Mouse (Mus musculus): ENCODE results near the gene Park7. TPM values are rescaled to one million over a fixed set of nuclear protein-coding genes. Genes with fewer than 3 reads are reported as not detected.

Park7 gene
- total RNA-seq, 1 experiment = 393 TPM

DNA sequence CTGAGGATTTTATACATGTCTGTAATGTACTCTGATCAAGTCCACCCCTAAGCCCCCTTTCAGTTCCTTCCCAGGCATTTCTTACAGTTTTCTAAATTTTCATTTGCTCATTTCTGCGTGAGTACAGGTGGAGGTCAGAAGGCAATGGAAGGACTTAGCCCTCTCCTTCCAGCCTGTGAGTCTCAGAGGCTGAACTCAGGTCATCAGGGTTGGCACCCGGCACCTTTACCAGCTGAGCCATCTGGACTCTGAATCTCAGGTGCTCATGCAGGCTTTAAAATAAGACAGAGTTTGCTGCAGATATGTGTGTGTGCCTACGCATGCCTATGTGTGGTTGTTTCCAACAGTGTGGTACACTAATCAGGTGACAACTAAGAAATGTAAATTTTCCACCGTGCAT lies 63.3 kb downstream of the Park7 start:
- TF ChIP-seq ZC3H11A (IDR thresholded peaks at IDR 0.05; ENCODE audit: borderline replicate concordance, low read depth, low read length) (no peak), MAFK (IDR thresholded peaks at IDR 0.05; ENCODE audit: insufficient read depth, low read depth, low read length) (no peak), ZNF384 (IDR thresholded peaks at IDR 0.05; ENCODE audit: low read depth, low read length) (no peak), CHD2 (IDR thresholded peaks at IDR 0.05; ENCODE audit: low read depth, low read length) (no peak), HCFC1 (IDR thresholded peaks at IDR 0.05; ENCODE audit: borderline replicate concordance, insufficient read depth, low read length) (no peak)
- Histone ChIP-seq H3K9ac (ENCODE audit: insufficient read depth, low read depth, low read length, poor library complexity, severe bottlenecking) (no peak overlapping the region), H3K36me3 (ENCODE audit: control insufficient read depth, insufficient read depth, low read length, poor library complexity, severe bottlenecking) (no peaks in the 10 kb centered on the region), H3K9me3 (ENCODE audit: control insufficient read depth, insufficient read depth, low read depth, low read length) (no peaks in the 10 kb centered on the region), H3K27ac (ENCODE audit: insufficient read depth, low read depth, low read length, poor library complexity, severe bottlenecking) (no peak overlapping the region), H3K4me1 (ENCODE audit: control insufficient read depth in 2 of 2, insufficient read depth in 2 of 2, low read length in 2 of 2, poor library complexity in 1 of 2) (peaks cover 5 to 6% of the 10 kb centered on the region in 2 experiments; a peak in 2 of 4 replicates), H3K4me3 (ENCODE audit: insufficient read depth in 1 of 2, low read depth in 1 of 2, low read length in 2 of 2, poor library complexity in 1 of 2, severe bottlenecking in 1 of 2) (no peak overlapping the region)
- in situ Hi-C loops (cut with MboI; ENCODE audit: low sequenced_read_pairs in 2 of 2, unreplicated experiment in 2 of 2) = no loop called here
- DNase-seq (ENCODE audit: low read depth, low spot score) = no peak

DNA sequence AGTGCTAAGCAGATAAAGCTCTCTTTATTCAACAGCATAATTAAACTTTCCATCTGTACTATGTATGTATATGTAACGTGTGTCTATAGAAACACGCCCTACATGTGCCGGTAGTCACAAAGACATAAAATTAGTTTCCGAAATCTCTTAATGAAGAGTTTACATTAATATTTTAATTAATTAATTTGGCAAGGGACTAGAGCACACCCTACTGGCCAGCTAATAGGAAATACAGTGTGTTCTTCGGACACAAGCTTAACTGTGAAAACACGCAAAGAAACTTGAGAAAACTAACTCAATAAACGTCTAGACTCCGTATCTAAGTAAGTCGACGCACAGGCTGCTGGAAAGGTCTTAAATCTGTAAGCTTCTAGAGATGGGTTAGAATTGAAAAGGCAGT lies 64.3 kb downstream of the Park7 start:
- H3K9ac ChIP-seq (ENCODE audit: insufficient read depth, low read depth, low read length, poor library complexity, severe bottlenecking) = no peak overlapping the region
- H3K4me1 ChIP-seq (ENCODE audit: control insufficient read depth in 2 of 2, insufficient read depth in 2 of 2, low read length in 2 of 2, poor library complexity in 1 of 2) = peaks cover 3 to 5% of the 10 kb centered on the region in 2 experiments; a peak in 1 of 4 replicates
- in situ Hi-C loops (cut with MboI; ENCODE audit: low sequenced_read_pairs in 2 of 2, unreplicated experiment in 2 of 2) = no loop called here
- no peak overlapping the region for H3K4me3 ChIP-seq (ENCODE audit: insufficient read depth in 1 of 2, low read depth in 1 of 2, low read length in 2 of 2, poor library complexity in 1 of 2, severe bottlenecking in 1 of 2)
- no peaks in the 10 kb centered on the region for H3K9me3 ChIP-seq (ENCODE audit: control insufficient read depth, insufficient read depth, low read depth, low read length)
- no peak for TF ChIP-seq ZC3H11A (IDR thresholded peaks at IDR 0.05; ENCODE audit: borderline replicate concordance, low read depth, low read length)
- no peak for TF ChIP-seq MAFK (IDR thresholded peaks at IDR 0.05; ENCODE audit: insufficient read depth, low read depth, low read length)
- TF ChIP-seq ZNF384 (IDR thresholded peaks at IDR 0.05; ENCODE audit: low read depth, low read length) = no peak
- no peak for TF ChIP-seq HCFC1 (IDR thresholded peaks at IDR 0.05; ENCODE audit: borderline replicate concordance, insufficient read depth, low read length)
- TF ChIP-seq CHD2 (IDR thresholded peaks at IDR 0.05; ENCODE audit: low read depth, low read length) = no peak
- H3K27ac ChIP-seq (ENCODE audit: insufficient read depth, low read depth, low read length, poor library complexity, severe bottlenecking) = no peak overlapping the region
- no peaks in the 10 kb centered on the region for H3K36me3 ChIP-seq (ENCODE audit: control insufficient read depth, insufficient read depth, low read length, poor library complexity, severe bottlenecking)
- no peak for DNase-seq (ENCODE audit: low read depth, low spot score)

Other genes starting within 250 kb of the Park7 start
- gene Errfi1, start 60.5 kb downstream of the Park7 start, total RNA-seq (2012; rRNA removed) = 22.8 and 38.0 TPM in 2 replicates
- 0.27 and 0.42 TPM in 2 replicates for gene Tnfrsf9, start 125 bp upstream of the Park7 start, total RNA-seq (2012; rRNA removed)
- not detected in 2 replicates for gene Uts2, start 82.7 kb upstream of the Park7 start, total RNA-seq (2012; rRNA removed)
- gene Per3, start 130.2 kb upstream of the Park7 start, total RNA-seq (2012; rRNA removed) = 2.4 and 4.5 TPM in 2 replicates
- 31.2 and 45.9 TPM in 2 replicates for gene Vamp3, start 143.5 kb upstream of the Park7 start, total RNA-seq (2012; rRNA removed)
- not detected in 2 replicates for gene Gm13090, start 175.1 kb upstream of the Park7 start, total RNA-seq (2012; rRNA removed)